Mouse (Mus musculus): ENCODE data around the gene Hoxc4. TPM values are rescaled to one million over a fixed set of nuclear protein-coding genes. Genes with fewer than 3 reads are reported as not detected.

Hoxc4 gene
- polyA plus RNA-seq, 1 experiment from 2014 or later: 9.8 TPM

DNA sequence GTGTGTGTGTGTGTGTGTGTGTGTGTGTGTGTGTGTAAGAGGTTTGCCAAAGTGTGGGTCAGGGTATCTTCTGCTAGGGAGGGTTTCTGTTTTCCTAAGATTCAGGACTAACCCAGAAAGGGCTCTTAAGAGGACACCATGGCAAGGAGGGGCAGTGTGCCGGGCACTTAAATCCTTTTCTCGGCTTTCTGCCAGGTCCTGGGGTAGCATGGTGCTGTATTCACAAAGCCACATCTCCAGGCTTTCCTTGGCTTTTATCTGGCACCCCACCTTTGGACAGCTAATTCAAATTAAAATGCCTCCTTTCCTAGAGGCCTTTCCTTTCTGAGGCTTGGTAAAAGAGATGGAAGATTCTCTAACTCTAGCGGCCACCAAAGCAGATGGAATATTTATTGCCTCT, 20.9 kb downstream of the Hoxc4 start:
- Histone ChIP-seq H3K4me1 (peaks cover 72% of the 10 kb centered on the region), H3K27ac (peak overlapping the region; percentile 57; the same call in 1 of the 2 replicates), H3K27me3 (ENCODE audit: low read depth, poor library complexity, severe bottlenecking) (peaks cover 100% of the 10 kb centered on the region), H3K9me3 (replicated peaks) (no peaks in the 10 kb centered on the region), H3K36me3 (no peaks in the 10 kb centered on the region), H3K4me3 (peak overlapping the region; percentile 39; the same call in 1 of the 2 replicates)
- 4% methylated on average over 3 of the region's 3 CpGs for WGBS
- peak; percentile 45 for DNase-seq (ENCODE audit: low spot score)

- peaks cover 96% of the 10 kb centered on the region for H3K27me3 ChIP-seq (ENCODE audit: low read depth, poor library complexity, severe bottlenecking)
- H3K9me3 ChIP-seq (replicated peaks): no peaks in the 10 kb centered on the region
- peak; percentile 48 for DNase-seq (ENCODE audit: low spot score)
- H3K4me3 ChIP-seq: peak overlapping the region; percentile 39
- peak overlapping the region; percentile 83 for H3K27ac ChIP-seq
- 9% methylated on average over 12 of the region's 12 CpGs for WGBS
- H3K4me1 ChIP-seq: peaks cover 62% of the 10 kb centered on the region
- H3K36me3 ChIP-seq: no peaks in the 10 kb centered on the region
Measured at GRCm38 (mm10) chr15:103040601-103041000, 21.9 kb downstream of the Hoxc4 start.

- no peak for DNase-seq (ENCODE audit: low spot score)
- peaks cover 57% of the 10 kb centered on the region for H3K4me1 ChIP-seq
- peak overlapping the region; percentile 83 for H3K27ac ChIP-seq
- no peaks in the 10 kb centered on the region for H3K36me3 ChIP-seq
- H3K27me3 ChIP-seq (ENCODE audit: low read depth, poor library complexity, severe bottlenecking): peaks cover 93% of the 10 kb centered on the region
- no peaks in the 10 kb centered on the region for H3K9me3 ChIP-seq (replicated peaks)
- no peak overlapping the region for H3K4me3 ChIP-seq
- WGBS: 12% methylated on average over 5 of the region's 5 CpGs
Measured at GRCm38 (mm10) chr15:103041613-103042012, 22.9 kb downstream of the Hoxc4 start.

- 0% methylated on average over 1 of the region's 1 CpGs for WGBS
- H3K4me1 ChIP-seq: peaks cover 52% of the 10 kb centered on the region
- no peaks in the 10 kb centered on the region for H3K36me3 ChIP-seq
- H3K4me3 ChIP-seq: no peak overlapping the region
- H3K27me3 ChIP-seq (ENCODE audit: low read depth, poor library complexity, severe bottlenecking): peaks cover 91% of the 10 kb centered on the region
- H3K27ac ChIP-seq: no peak overlapping the region
- H3K9me3 ChIP-seq (replicated peaks): no peaks in the 10 kb centered on the region
- peak; percentile 40 for DNase-seq (ENCODE audit: low spot score)
Measured at GRCm38 (mm10) chr15:103042209-103042608, 23.5 kb downstream of the Hoxc4 start.

- DNase-seq (ENCODE audit: low spot score): no peak
- Histone ChIP-seq H3K4me1 (peaks cover 32% of the 10 kb centered on the region), H3K9me3 (replicated peaks) (no peaks in the 10 kb centered on the region), H3K27ac (no peak overlapping the region), H3K4me3 (no peak overlapping the region), H3K27me3 (ENCODE audit: low read depth, poor library complexity, severe bottlenecking) (peaks cover 93% of the 10 kb centered on the region), H3K36me3 (no peaks in the 10 kb centered on the region)
- WGBS: 45% methylated on average over 2 of the region's 2 CpGs
Measured at GRCm38 (mm10) chr15:103051670-103052069, 32.9 kb downstream of the Hoxc4 start.

- peaks cover 44% of the 10 kb centered on the region for H3K4me1 ChIP-seq
- no peaks in the 10 kb centered on the region for H3K36me3 ChIP-seq
- H3K27ac ChIP-seq: no peak overlapping the region
- no peak overlapping the region for H3K4me3 ChIP-seq
- DNase-seq (ENCODE audit: low spot score): no peak
- H3K9me3 ChIP-seq (replicated peaks): no peaks in the 10 kb centered on the region
- H3K27me3 ChIP-seq (ENCODE audit: low read depth, poor library complexity, severe bottlenecking): peaks cover 96% of the 10 kb centered on the region
Measured at GRCm38 (mm10) chr15:103053210-103053609, 34.5 kb downstream of the Hoxc4 start.

DNA sequence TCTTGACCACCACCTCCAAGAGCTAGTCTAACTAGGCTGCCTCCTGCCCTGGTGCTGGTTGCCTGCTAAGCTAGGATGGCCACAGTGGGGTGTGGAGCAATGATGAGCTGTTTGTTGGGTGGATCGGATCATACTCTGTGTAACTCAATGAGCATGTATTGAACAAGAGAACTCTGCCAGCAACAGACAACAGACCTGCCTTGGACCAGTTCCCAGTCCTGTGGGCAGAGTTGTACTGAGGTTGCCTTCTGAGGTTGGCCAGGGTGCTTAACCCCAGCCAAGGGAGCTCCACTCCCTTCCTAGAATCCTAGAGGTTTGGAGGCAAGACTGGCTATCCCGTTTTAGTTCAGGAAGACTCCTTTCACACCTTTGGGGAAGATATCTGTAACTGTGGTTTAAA, 37.7 kb downstream of the Hoxc4 start:
- 40% methylated on average over 2 of the region's 2 CpGs for WGBS
- Histone ChIP-seq H3K4me3 (no peak overlapping the region), H3K36me3 (no peaks in the 10 kb centered on the region), H3K9me3 (replicated peaks) (no peaks in the 10 kb centered on the region), H3K27me3 (ENCODE audit: low read depth, poor library complexity, severe bottlenecking) (peaks cover 94% of the 10 kb centered on the region), H3K27ac (no peak overlapping the region), H3K4me1 (peaks cover 65% of the 10 kb centered on the region)
- DNase-seq (ENCODE audit: low spot score): no peak

DNA sequence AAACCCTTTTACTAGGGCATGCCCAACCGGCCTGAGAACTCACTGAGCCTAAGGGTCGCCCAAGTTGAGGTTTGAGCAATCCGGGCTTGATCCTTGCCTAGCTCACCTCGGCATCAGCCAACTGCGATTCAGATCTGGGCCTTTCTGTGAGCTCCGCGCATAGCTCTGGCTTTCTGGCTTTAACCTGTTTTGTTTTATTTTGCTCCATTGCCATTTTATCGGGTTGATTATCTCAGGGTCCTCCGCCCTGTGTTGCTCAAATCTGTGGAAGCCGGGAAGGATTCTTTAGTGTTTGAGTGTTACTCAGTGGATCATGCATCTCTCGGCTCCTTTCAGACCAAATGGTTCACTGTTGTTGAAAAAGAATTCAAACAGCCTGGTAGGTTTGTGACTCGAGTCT, 40.0 kb downstream of the Hoxc4 start:
- Histone ChIP-seq H3K9me3 (replicated peaks) (no peaks in the 10 kb centered on the region), H3K36me3 (no peaks in the 10 kb centered on the region), H3K27me3 (ENCODE audit: low read depth, poor library complexity, severe bottlenecking) (peaks cover 96% of the 10 kb centered on the region), H3K4me3 (peak overlapping the region; percentile 42), H3K4me1 (peaks cover 69% of the 10 kb centered on the region), H3K27ac (peak overlapping the region; percentile 86)
- peak; percentile 62 for DNase-seq (ENCODE audit: low spot score)
- 2% methylated on average over 12 of the region's 12 CpGs for WGBS

GRCm38 (mm10) chr15:103059393-103059992, 40.8 kb downstream of the Hoxc4 start:
- Histone ChIP-seq H3K36me3 (no peaks in the 10 kb centered on the region), H3K4me3 (peak overlapping the region; percentile 42), H3K27ac (peak overlapping the region; percentile 86), H3K4me1 (peaks cover 69% of the 10 kb centered on the region), H3K9me3 (replicated peaks) (no peaks in the 10 kb centered on the region), H3K27me3 (ENCODE audit: low read depth, poor library complexity, severe bottlenecking) (peaks cover 97% of the 10 kb centered on the region)
- under 1% methylated on average over 21 of the region's 21 CpGs for whole genome bisulfite sequencing
- peak; percentile 60 for DNase-seq (ENCODE audit: low spot score)

- Histone ChIP-seq H3K4me3 (peak overlapping the region; percentile 42), H3K36me3 (no peaks in the 10 kb centered on the region), H3K9me3 (replicated peaks) (no peaks in the 10 kb centered on the region), H3K27me3 (ENCODE audit: low read depth, poor library complexity, severe bottlenecking) (peaks cover 97% of the 10 kb centered on the region), H3K4me1 (peaks cover 64% of the 10 kb centered on the region), H3K27ac (peak overlapping the region; percentile 86)
- DNase-seq (ENCODE audit: low spot score): peak; percentile 67
- WGBS: 0% methylated on average over 11 of the region's 11 CpGs
Measured at GRCm38 (mm10) chr15:103060021-103060340, 41.2 kb downstream of the Hoxc4 start.

DNA sequence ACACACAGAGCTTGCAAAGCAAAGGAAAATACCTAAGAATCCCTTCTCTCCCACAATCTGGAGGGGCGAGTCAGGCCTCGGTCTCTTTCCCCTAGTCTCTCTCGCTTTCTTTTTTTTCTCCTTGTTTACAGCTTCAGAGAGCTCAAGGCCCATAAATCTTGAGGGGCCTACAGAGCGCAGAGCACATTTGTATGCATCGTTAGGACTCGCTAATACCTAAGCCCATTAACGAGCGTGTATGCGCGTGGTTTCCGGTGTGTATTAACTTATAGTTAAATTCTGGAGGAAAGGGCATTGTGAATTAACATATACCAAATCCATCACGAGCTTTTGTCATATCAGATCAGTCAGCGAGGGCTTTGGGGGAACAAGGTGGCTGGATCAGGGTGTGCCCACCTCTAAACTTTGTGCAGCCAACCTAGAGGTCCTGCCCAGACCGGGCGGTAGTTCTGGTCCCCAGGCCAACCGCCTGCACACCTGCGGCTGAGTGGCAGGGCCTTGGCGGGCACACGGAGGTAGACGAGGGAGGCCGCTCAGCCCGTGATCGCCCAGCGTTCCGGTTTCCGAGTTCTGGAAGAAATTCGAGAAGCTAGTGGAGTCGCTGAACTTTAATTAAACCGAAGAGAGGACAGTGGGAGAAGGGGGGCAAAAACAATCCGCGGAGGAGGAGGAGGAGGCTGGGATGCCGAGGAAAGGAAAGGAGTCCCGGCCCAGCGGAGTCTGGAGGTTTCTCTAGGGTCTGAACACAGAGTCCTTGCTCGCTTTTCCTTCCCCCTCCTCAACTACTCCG, 41.8 kb downstream of the Hoxc4 start:
- Histone ChIP-seq H3K4me1 (peaks cover 67% of the 10 kb centered on the region), H3K36me3 (no peaks in the 10 kb centered on the region), H3K27me3 (ENCODE audit: low read depth, poor library complexity, severe bottlenecking) (peaks cover 97% of the 10 kb centered on the region), H3K9me3 (replicated peaks) (no peaks in the 10 kb centered on the region), H3K27ac (peak overlapping the region; percentile 86), H3K4me3 (peak overlapping the region; percentile 42)
- WGBS: under 1% methylated on average over 36 of the region's 36 CpGs
- peak; percentile 77 for DNase-seq (ENCODE audit: low spot score)

- peak; percentile 87 for DNase-seq (ENCODE audit: low spot score)
- Histone ChIP-seq H3K4me3 (peak overlapping the region; percentile 42), H3K36me3 (no peaks in the 10 kb centered on the region), H3K9me3 (replicated peaks) (no peaks in the 10 kb centered on the region), H3K27ac (peak overlapping the region; percentile 86), H3K27me3 (ENCODE audit: low read depth, poor library complexity, severe bottlenecking) (peaks cover 97% of the 10 kb centered on the region), H3K4me1 (peaks cover 71% of the 10 kb centered on the region)
- under 1% methylated on average over 30 of the region's 30 CpGs for WGBS
Measured at GRCm38 (mm10) chr15:103061131-103061825, 42.5 kb downstream of the Hoxc4 start.

GRCm38 (mm10) chr15:103061988-103062387, 43.3 kb downstream of the Hoxc4 start:
- Histone ChIP-seq H3K4me1 (peaks cover 68% of the 10 kb centered on the region), H3K36me3 (no peaks in the 10 kb centered on the region), H3K4me3 (no peak overlapping the region), H3K27me3 (ENCODE audit: low read depth, poor library complexity, severe bottlenecking) (peaks cover 97% of the 10 kb centered on the region), H3K9me3 (replicated peaks) (no peaks in the 10 kb centered on the region), H3K27ac (peak overlapping the region; percentile 46; the same call in 1 of the 2 replicates)
- WGBS: 1% methylated on average over 2 of the region's 2 CpGs
- no peak for DNase-seq (ENCODE audit: low spot score)
